Mouse (Mus musculus) spleen, postnatal 36 days (tissue): Measurements from ENCODE around the gene Gm49393.

Experiments used
- DNase-seq, 2 experiments: peaks; one replicate each; pipeline ENCODE4 v3.0.0; 2022; ENCODE audit warnings: low spot score in 2 of 2, mixed read lengths in 1 of 2

Gm49393 gene

DNA sequence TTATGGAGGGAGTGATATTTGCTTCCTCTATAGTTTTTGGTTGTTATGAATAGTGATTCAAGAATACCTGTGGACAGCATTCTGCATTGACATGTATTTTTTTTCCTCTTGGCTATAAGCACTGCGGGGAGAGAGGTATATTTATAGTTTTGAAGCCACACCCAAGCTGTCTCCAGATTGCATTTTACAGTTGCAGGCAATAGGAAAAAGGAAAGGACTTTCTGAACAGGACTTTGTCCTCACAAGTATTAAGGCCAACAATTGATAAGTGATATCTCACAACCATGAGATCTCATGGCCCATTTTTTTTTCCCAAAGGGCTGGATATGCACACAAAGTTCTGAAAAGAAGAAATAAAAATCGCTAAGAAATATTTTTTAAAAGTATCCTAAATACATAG is 125.7 kb downstream of the Gm49393 start:
- DNase-seq, result no peak
